Mouse (Mus musculus): ENCODE measurements around the gene Zswim3. TPM values are rescaled to one million over a fixed set of nuclear protein-coding genes. Genes with fewer than 3 reads are reported as not detected.
"Not testable (repeated sequence)": the region's sequence is repeated elsewhere in the genome, so short reads cannot be mapped to it uniquely, and the experiment has no call there.

Gene Zswim3
- polyA plus RNA-seq, 1 experiment from 2014 or later, result 16.4 TPM

DNA sequence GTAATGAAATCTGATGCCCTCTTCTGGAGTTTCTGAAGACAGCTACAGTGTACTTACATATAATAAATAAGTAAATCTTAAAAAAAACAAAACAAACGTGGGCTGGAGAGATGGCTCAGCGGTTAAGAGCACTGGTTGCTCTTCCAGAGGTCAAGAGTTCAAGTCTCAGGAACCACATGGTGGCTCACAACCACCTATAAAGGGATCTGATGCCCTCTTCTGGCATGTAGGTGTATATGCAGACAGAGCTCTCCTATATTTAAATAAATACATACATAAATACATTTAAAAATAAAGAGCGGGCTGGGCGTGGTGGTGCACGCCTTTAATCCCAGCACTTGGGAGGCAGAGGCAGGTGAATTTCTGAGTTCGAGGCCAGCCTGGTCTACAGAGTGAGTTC lies 6.3 kb upstream of the Zswim3 start:
- DNase-seq (ENCODE audit: low spot score), result not testable (repeated sequence)
- WGBS, result 83% methylated on average over 6 of the region's 6 CpGs
- peaks cover 69% of the 10 kb centered on the region for H3K36me3 ChIP-seq (replicated peaks; ENCODE audit: control insufficient read depth, insufficient read depth)

DNA sequence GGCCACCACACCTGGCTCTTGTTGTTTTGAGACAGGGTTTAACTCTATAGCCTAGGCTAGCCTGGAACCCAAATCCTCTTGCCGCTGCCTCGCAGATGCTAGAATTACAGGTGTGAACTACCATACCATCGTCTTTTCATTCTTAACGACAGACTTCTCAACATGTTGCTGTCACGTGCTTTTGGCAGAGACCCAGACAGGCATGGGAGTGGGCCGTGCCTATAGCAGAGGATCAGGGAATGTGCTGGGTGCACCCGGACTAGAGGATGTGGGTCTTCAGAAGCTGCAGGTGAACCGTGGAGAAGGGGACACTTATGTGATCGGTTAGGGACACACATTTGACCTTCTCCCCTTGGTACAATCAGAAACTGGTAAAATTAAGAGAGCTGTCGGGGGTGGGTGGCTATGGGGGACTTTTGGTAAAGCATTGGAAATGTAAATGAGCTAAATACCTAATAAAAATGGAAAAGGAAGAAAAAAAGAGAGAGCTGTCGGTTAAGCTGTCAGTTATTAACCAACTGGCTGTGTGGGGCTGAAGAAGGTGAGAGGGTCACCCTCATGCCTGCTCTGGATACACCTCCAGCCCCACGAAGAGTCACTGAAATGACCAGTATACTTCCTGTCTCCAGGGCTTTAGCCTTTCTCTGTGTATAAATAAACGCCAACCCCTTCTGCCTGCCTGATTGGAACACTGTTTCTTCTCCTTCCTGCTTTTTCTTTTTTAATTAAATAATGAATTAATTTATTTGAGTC lies 4.5 kb upstream of the Zswim3 start:
- DNase-seq (ENCODE audit: low spot score) (no peak), ATAC-seq (ENCODE audit: low FRiP score) (no peak)
- Histone ChIP-seq H3K4me3 (replicated peaks; ENCODE audit: low read length) (no peak overlapping the region), H3K9me3 (ENCODE audit: control insufficient read depth, low read length) (no peaks in the 10 kb centered on the region), H3K9ac (no peak overlapping the region), H3K36me3 (replicated peaks; ENCODE audit: control insufficient read depth, insufficient read depth) (peaks cover 59% of the 10 kb centered on the region), H3K4me1 (replicated peaks; ENCODE audit: control insufficient read depth, insufficient read depth, low read length) (peaks cover 15% of the 10 kb centered on the region; the same call in 1 of the 2 replicates), H3K4me2 (replicated peaks) (no peak overlapping the region), H3K27ac (no peak overlapping the region), H3K27me3 (ENCODE audit: control insufficient read depth, insufficient read depth, low read length) (no peaks in the 10 kb centered on the region)
- WGBS, result 92% methylated on average over 13 of the region's 13 CpGs

More for the DNA sequence above, 6.3 kb upstream of the Zswim3 start:
- not testable (repeated sequence) for H3K4me1 ChIP-seq (replicated peaks; ENCODE audit: control insufficient read depth, insufficient read depth, low read length); ATAC-seq (ENCODE audit: low FRiP score); H3K9ac ChIP-seq; H3K4me3 ChIP-seq (replicated peaks; ENCODE audit: low read length); H3K4me2 ChIP-seq (replicated peaks); H3K9me3 ChIP-seq (ENCODE audit: control insufficient read depth, low read length); H3K27ac ChIP-seq; H3K27me3 ChIP-seq (ENCODE audit: control insufficient read depth, insufficient read depth, low read length)

DNA sequence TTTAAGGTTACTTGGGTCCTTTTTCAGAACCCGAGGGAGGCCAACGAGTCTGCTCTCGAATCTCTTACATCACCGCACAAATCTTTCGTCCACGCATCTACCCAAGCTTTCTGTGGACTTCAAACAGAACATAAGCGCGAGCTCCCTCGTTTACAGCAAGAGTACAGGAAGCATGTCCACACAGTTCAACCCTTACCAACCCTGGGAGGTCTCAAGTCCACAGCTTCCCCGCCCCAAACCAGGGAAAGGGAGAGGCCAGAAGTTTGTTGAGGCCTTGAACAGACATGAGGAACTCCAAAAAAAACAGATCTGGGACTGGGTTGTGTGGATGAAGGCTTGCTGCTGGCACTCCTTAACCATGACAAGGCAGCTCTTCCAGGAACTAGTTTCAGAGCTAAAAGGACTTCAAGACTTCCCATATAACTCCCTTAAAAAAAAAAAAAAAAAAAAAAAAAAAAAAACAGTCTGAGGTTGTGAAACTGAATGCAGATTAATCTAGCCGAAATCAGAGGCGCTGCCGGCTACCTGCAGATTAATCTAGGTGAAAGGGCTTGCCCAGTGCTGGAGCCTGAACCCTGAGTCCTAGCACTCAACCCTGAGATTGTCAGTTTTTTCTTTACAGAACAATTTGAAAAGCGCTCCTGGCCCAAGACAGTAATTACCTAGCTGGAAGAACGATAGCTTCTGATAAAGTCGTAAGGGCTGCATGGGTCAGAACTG lies 1.5 kb upstream of the Zswim3 start:
- H3K4me1 ChIP-seq (replicated peaks; ENCODE audit: control insufficient read depth, insufficient read depth, low read length), result peaks cover 21% of the 10 kb centered on the region; the same call in 1 of the 2 replicates
- H3K4me3 ChIP-seq (replicated peaks; ENCODE audit: low read length), result peak overlapping the region; percentile 67
- WGBS, result 94% methylated on average over 16 of the region's 16 CpGs
- H3K36me3 ChIP-seq (replicated peaks; ENCODE audit: control insufficient read depth, insufficient read depth), result peaks cover 32% of the 10 kb centered on the region
- DNase-seq (ENCODE audit: low spot score) (no peak), ATAC-seq (ENCODE audit: low FRiP score) (no peak)
- H3K27me3 ChIP-seq (ENCODE audit: control insufficient read depth, insufficient read depth, low read length), result no peaks in the 10 kb centered on the region
- H3K4me2 ChIP-seq (replicated peaks), result peak overlapping the region; percentile 64
- H3K9me3 ChIP-seq (ENCODE audit: control insufficient read depth, low read length), result no peaks in the 10 kb centered on the region
- peak overlapping the region; percentile 75 for H3K9ac ChIP-seq
- H3K27ac ChIP-seq, result no peak overlapping the region

DNA sequence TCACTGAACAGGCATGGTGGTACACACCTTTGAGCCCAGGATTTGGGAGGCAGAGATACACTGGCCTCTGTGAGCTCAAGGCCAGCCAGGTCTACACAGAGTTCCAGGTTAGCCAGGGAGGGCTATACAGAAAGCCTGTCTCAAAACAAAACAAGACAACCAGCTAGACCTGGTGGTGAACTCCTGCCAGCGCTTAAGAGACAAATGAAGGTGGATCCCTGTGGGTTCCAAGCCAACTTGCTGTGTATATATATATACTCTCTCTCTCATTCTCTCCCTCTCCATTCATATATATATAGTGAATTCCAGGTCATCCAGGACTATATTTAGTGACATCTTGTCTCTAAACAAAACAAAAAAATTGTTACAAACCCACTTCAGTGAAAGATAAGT lies 981 bp upstream of the Zswim3 start:
- H3K4me1 ChIP-seq (replicated peaks; ENCODE audit: control insufficient read depth, insufficient read depth, low read length), result peaks cover 21% of the 10 kb centered on the region; the same call in 1 of the 2 replicates
- peak overlapping the region; percentile 67 for H3K4me3 ChIP-seq (replicated peaks; ENCODE audit: low read length)
- H3K27ac ChIP-seq, result no peak overlapping the region
- DNase-seq (ENCODE audit: low spot score) (no peak), ATAC-seq (ENCODE audit: low FRiP score) (no peak)
- H3K9me3 ChIP-seq (ENCODE audit: control insufficient read depth, low read length), result no peaks in the 10 kb centered on the region
- peak overlapping the region; percentile 64 for H3K4me2 ChIP-seq (replicated peaks)
- 67% methylated on average over 1 of the region's 1 CpGs for WGBS
- peaks cover 33% of the 10 kb centered on the region for H3K36me3 ChIP-seq (replicated peaks; ENCODE audit: control insufficient read depth, insufficient read depth)
- H3K27me3 ChIP-seq (ENCODE audit: control insufficient read depth, insufficient read depth, low read length), result no peaks in the 10 kb centered on the region
- H3K9ac ChIP-seq, result peak overlapping the region; percentile 75

DNA sequence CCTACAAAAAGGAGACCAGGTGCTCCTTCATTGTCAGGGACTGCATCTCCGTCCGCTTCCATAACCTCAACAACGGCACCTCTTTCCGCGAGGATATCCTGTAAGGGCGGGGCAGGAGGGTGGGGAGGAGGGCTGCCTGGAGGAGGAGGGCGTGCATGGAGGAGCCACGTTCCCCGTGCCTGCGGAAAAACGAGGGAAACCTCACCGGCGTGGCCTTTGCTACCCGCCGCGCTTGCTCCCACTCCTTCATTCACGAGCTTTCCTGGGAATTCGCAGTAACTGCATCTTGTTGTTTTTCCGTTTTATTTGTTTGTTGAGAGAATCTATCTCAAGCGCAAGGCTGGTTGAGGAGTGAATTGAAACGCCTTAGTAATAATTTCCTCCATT lies 427 bp downstream of the Zswim3 start:
- DNase-seq (ENCODE audit: low spot score) (no peak), ATAC-seq (ENCODE audit: low FRiP score) (peak; percentile 53; the same call in 1 of the 2 replicates)
- H3K27me3 ChIP-seq (ENCODE audit: control insufficient read depth, insufficient read depth, low read length), result no peaks in the 10 kb centered on the region
- peak overlapping the region; percentile 64 for H3K4me2 ChIP-seq (replicated peaks)
- H3K9me3 ChIP-seq (ENCODE audit: control insufficient read depth, low read length), result no peaks in the 10 kb centered on the region
- H3K4me3 ChIP-seq (replicated peaks; ENCODE audit: low read length), result peak overlapping the region; percentile 67
- H3K4me1 ChIP-seq (replicated peaks; ENCODE audit: control insufficient read depth, insufficient read depth, low read length), result peaks cover 21% of the 10 kb centered on the region; the same call in 1 of the 2 replicates
- peaks cover 25% of the 10 kb centered on the region for H3K36me3 ChIP-seq (replicated peaks; ENCODE audit: control insufficient read depth, insufficient read depth)
- peak overlapping the region; percentile 83 for H3K27ac ChIP-seq
- H3K9ac ChIP-seq, result peak overlapping the region; percentile 73
- WGBS, result 1% methylated on average over 21 of the region's 21 CpGs

DNA sequence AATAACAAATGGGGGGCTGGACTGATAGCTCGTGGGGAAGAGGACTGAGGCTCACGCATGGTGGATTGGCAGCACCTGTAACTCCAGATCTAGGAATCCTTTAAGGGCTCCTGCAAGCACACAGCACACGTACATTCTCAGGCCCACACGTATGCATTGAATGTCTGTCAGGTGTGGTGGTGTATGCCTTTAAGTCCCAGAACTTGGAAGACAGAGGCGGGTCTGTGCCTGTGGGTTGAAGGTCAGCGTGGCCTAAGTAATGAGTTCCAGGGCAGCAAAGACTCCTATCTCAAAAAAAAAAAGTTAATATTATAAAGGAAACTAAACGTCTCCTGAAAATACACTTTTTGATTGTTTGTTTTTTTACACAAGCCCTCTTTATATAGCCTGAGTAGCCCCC lies 1.7 kb downstream of the Zswim3 start:
- no peak overlapping the region for H3K4me3 ChIP-seq (replicated peaks; ENCODE audit: low read length)
- H3K9ac ChIP-seq, result no peak overlapping the region
- H3K4me1 ChIP-seq (replicated peaks; ENCODE audit: control insufficient read depth, insufficient read depth, low read length), result peaks cover 21% of the 10 kb centered on the region; the same call in 1 of the 2 replicates
- ATAC-seq (ENCODE audit: low FRiP score) (no peak), DNase-seq (ENCODE audit: low spot score) (no peak)
- no peaks in the 10 kb centered on the region for H3K9me3 ChIP-seq (ENCODE audit: control insufficient read depth, low read length)
- peaks cover 15% of the 10 kb centered on the region for H3K36me3 ChIP-seq (replicated peaks; ENCODE audit: control insufficient read depth, insufficient read depth)
- 84% methylated on average over 7 of the region's 7 CpGs for WGBS
- H3K27ac ChIP-seq, result no peak overlapping the region
- H3K4me2 ChIP-seq (replicated peaks), result peak overlapping the region; percentile 64; the same call in 1 of the 2 replicates
- H3K27me3 ChIP-seq (ENCODE audit: control insufficient read depth, insufficient read depth, low read length), result no peaks in the 10 kb centered on the region

DNA sequence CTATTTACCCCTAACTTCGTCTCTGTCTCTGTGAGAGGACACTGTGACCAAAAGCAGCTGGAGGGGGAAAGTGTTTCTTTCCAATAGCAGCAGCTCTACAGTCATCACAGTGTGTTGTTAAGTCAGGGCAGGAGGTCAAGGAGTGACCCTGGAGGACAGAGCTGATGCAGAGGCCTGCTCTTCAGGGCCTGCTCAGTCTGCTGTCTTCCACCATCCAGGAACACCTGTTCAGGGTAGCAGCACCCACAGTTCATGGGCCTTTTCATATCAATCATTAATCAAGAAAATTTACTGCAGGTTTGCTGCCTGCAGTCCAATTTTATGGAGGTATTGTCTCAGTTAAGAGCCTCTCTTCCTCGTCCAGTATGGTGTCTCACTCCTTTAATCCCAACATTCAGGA lies 8.7 kb downstream of the Zswim3 start:
- Histone ChIP-seq H3K27me3 (ENCODE audit: control insufficient read depth, insufficient read depth, low read length) (no peaks in the 10 kb centered on the region), H3K9ac (no peak overlapping the region), H3K27ac (no peak overlapping the region), H3K9me3 (ENCODE audit: control insufficient read depth, low read length) (no peaks in the 10 kb centered on the region), H3K4me3 (replicated peaks; ENCODE audit: low read length) (no peak overlapping the region), H3K36me3 (replicated peaks; ENCODE audit: control insufficient read depth, insufficient read depth) (peaks cover 24% of the 10 kb centered on the region), H3K4me2 (replicated peaks) (no peak overlapping the region), H3K4me1 (replicated peaks; ENCODE audit: control insufficient read depth, insufficient read depth, low read length) (no peaks in the 10 kb centered on the region)
- no peak for DNase-seq (ENCODE audit: low spot score)
- no peak for ATAC-seq (ENCODE audit: low FRiP score)
- WGBS, result 70% methylated on average over 2 of the region's 2 CpGs

DNA sequence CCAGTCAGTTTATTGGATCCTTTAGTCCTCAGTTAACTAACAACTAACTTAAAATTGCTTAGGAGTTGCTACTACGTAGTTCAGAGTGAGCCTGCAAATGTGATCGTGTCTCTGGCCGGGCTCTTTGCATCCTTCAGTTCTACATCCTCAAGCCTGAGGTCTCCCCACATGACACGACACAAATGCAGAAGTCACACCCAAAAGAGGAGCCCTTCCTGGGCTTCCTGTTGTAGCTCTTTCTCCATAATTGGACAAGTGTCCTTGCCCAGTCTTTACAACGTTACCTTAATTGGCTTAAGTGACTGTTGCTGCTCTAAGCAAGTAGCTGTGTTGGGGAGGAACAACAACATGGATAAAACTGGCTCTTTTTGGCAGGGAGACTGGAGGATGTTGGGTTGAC lies 10.4 kb downstream of the Zswim3 start:
- Histone ChIP-seq H3K27ac (no peak overlapping the region), H3K9me3 (ENCODE audit: control insufficient read depth, low read length) (no peaks in the 10 kb centered on the region), H3K4me2 (replicated peaks) (no peak overlapping the region), H3K4me1 (replicated peaks; ENCODE audit: control insufficient read depth, insufficient read depth, low read length) (no peaks in the 10 kb centered on the region), H3K27me3 (ENCODE audit: control insufficient read depth, insufficient read depth, low read length) (no peaks in the 10 kb centered on the region), H3K4me3 (replicated peaks; ENCODE audit: low read length) (no peak overlapping the region), H3K9ac (no peak overlapping the region), H3K36me3 (replicated peaks; ENCODE audit: control insufficient read depth, insufficient read depth) (peaks cover 18% of the 10 kb centered on the region)
- no peak for DNase-seq (ENCODE audit: low spot score)
- ATAC-seq (ENCODE audit: low FRiP score), result no peak
- WGBS, result 89% methylated on average over 5 of the region's 5 CpGs

DNA sequence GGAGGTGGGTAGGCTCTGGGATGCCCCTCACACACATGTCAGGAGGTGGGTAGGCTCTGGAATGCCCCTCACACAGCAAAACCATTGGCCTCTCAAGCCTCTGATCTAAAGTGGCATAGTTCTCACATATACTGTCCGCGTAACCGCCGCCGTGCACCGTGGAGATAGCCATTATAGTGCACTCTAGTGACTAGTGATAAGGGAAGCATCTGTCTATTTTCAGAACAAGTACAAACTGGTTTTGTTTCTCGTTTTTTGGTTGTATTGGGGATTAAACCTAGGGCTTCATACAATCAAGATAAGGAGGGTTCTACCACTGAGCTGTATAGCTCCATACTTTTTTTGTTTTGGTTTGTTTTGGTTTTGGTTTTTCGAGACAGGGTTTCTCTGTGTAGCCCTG lies 10.9 kb downstream of the Zswim3 start:
- no peak for DNase-seq (ENCODE audit: low spot score)
- no peaks in the 10 kb centered on the region for H3K27me3 ChIP-seq (ENCODE audit: control insufficient read depth, insufficient read depth, low read length)
- H3K36me3 ChIP-seq (replicated peaks; ENCODE audit: control insufficient read depth, insufficient read depth), result peaks cover 23% of the 10 kb centered on the region
- H3K9me3 ChIP-seq (ENCODE audit: control insufficient read depth, low read length), result no peaks in the 10 kb centered on the region
- H3K27ac ChIP-seq, result no peak overlapping the region
- no peak overlapping the region for H3K9ac ChIP-seq
- H3K4me3 ChIP-seq (replicated peaks; ENCODE audit: low read length), result no peak overlapping the region
- WGBS, result 94% methylated on average over 8 of the region's 8 CpGs
- no peak for ATAC-seq (ENCODE audit: low FRiP score)
- H3K4me1 ChIP-seq (replicated peaks; ENCODE audit: control insufficient read depth, insufficient read depth, low read length), result no peaks in the 10 kb centered on the region
- no peak overlapping the region for H3K4me2 ChIP-seq (replicated peaks)
